Mouse (Mus musculus) liver, embryonic 14.5 days (tissue): Measurements from ENCODE around the gene Vsx2.

Experiments
- CTCF ChIP-seq: IDR thresholded peaks from 2 replicates; pipeline ENCODE4 v1.5.1; 2016; ENCODE audit warnings: antibody characterized with exemption, low read depth, control low read depth
- EP300 ChIP-seq: IDR thresholded peaks from 2 replicates; pipeline ENCODE4 v1.6.1; 2016; ENCODE audit warnings: antibody characterized with exemption, low read depth

- TF ChIP-seq CTCF (no peak), EP300 (no peak)
Observed at GRCm38 (mm10) chr12:84571466-84572340, 2.1 kb downstream of the Vsx2 start.
